Mouse (Mus musculus) CH12.LX (cell line): ENCODE results near the gene Eif2b4. TPM values are rescaled to one million over a fixed set of nuclear protein-coding genes. Genes with fewer than 3 reads are reported as not detected.

Source experiments
- DNase-seq: peaks from one replicate; pipeline ENCODE4 v3.0.0-alpha.2; 2013; ENCODE audit errors: extremely low read depth
- H3K27ac ChIP-seq: 2 replicates; pipeline ENCODE4 v1.5.1; 2012; ENCODE audit warnings: low read depth, mild to moderate bottlenecking, control low read depth, moderate library complexity; ENCODE audit not compliant: insufficient read depth
- H3K27me3 ChIP-seq: replicated peaks from 2 replicates; pipeline ENCODE3; 2012; ENCODE audit warnings: inconsistent platforms
- H3K36me3 ChIP-seq, 2 experiments: replicated peaks in 1 of 2; 2 replicates each; pipeline versions ENCODE3 to v1.6.1; 2012; ENCODE audit warnings: inconsistent platforms in 1 of 2, low read length in 1 of 2, mild to moderate bottlenecking in 1 of 2, mixed read lengths in 1 of 2, moderate library complexity in 1 of 2; ENCODE audit not compliant: control insufficient read depth in 1 of 2, insufficient read depth in 1 of 2
- H3K4me1 ChIP-seq, 2 experiments: 2 replicates each; pipeline ENCODE4 v1.6.1; 2012; ENCODE audit warnings: inconsistent platforms in 1 of 2, moderate library complexity in 1 of 2; ENCODE audit not compliant: insufficient read depth in 2 of 2, control insufficient read depth in 1 of 2
- H3K4me2 ChIP-seq: 2 replicates; pipeline ENCODE4 v1.6.1; 2012; ENCODE audit warnings: low read depth, mild to moderate bottlenecking, control low read depth; ENCODE audit not compliant: poor library complexity, insufficient read depth, severe bottlenecking
- H3K4me3 ChIP-seq, 3 experiments: fragments of 150-350 bp in 1 of 3; sonication (generic) in 1 of 3; replicated peaks in 1 of 3; 2 replicates each; pipeline versions ENCODE3 to v1.5.1; 2011 to 2012; ENCODE audit warnings: low read depth in 2 of 3, low read length in 2 of 3, mild to moderate bottlenecking in 2 of 3, moderate library complexity in 2 of 3, control low read depth in 1 of 3, improper control_type of control experiment in 1 of 3, inconsistent platforms in 1 of 3, mixed read lengths in 1 of 3; ENCODE audit not compliant: poor library complexity in 1 of 3
- H3K79me2 ChIP-seq: replicated peaks from 2 replicates; pipeline ENCODE4 v1.6.1; 2012; ENCODE audit warnings: mild to moderate bottlenecking, moderate library complexity; ENCODE audit not compliant: control insufficient read depth, poor library complexity, insufficient read depth, severe bottlenecking; ENCODE audit errors: extremely low read depth
- H3K9ac ChIP-seq: 2 replicates; pipeline ENCODE4 v1.6.1; 2012; ENCODE audit warnings: low read depth, mild to moderate bottlenecking, control low read depth, moderate library complexity; ENCODE audit not compliant: insufficient read depth
- H3K9me3 ChIP-seq: replicated peaks from 2 replicates; pipeline ENCODE3; 2012; ENCODE audit warnings: low read length, inconsistent platforms, mixed read lengths
- BHLHE40 ChIP-seq: IDR thresholded peaks from 2 replicates; pipeline ENCODE4 v1.6.1; 2011; ENCODE audit warnings: mild to moderate bottlenecking, low read depth, low read length, improper control_type of control experiment
- CHD1 ChIP-seq: IDR thresholded peaks from 2 replicates; pipeline ENCODE4 v1.6.1; 2012; ENCODE audit warnings: low read depth, low read length, improper control_type of control experiment, inconsistent platforms
- CHD2 ChIP-seq: IDR thresholded peaks from 2 replicates; pipeline ENCODE4 v1.6.1; 2011; ENCODE audit warnings: low read length, improper control_type of control experiment
- CTCF ChIP-seq, 2 experiments: IDR thresholded peaks in 1 of 2; conservative IDR thresholded peaks in 1 of 2; 2 replicates each; pipeline ENCODE4 v1.5.1; 2011 to 2012; ENCODE audit warnings: low read depth in 2 of 2, low read length in 2 of 2, improper control_type of control experiment in 1 of 2, inconsistent platforms in 1 of 2, mild to moderate bottlenecking in 1 of 2, moderate library complexity in 1 of 2
- E2F4 ChIP-seq: IDR thresholded peaks from 2 replicates; pipeline ENCODE4 v1.6.1; 2011; ENCODE audit warnings: low read depth, low read length, improper control_type of control experiment; ENCODE audit not compliant: insufficient replicate concordance
- ELF1 ChIP-seq: IDR thresholded peaks from 2 replicates; pipeline ENCODE4 v1.6.1; 2014; ENCODE audit warnings: low read depth, mild to moderate bottlenecking, inconsistent platforms, low read length, improper control_type of control experiment
- GABPA ChIP-seq: IDR thresholded peaks from 2 replicates; pipeline ENCODE4 v1.6.1; 2012; ENCODE audit warnings: low read depth, low read length, improper control_type of control experiment, inconsistent platforms; ENCODE audit not compliant: insufficient replicate concordance
- HCFC1 ChIP-seq: IDR thresholded peaks from 2 replicates; pipeline ENCODE4 v1.6.1; 2012; ENCODE audit warnings: low read depth, mild to moderate bottlenecking, inconsistent platforms, low read length, improper control_type of control experiment
- JUN ChIP-seq: IDR thresholded peaks from 2 replicates; pipeline ENCODE4 v1.6.1; 2011; ENCODE audit warnings: low read depth, mild to moderate bottlenecking, low read length, improper control_type of control experiment, moderate library complexity; ENCODE audit not compliant: insufficient read depth
- JUND ChIP-seq: conservative IDR thresholded peaks from 2 replicates; pipeline ENCODE4 v1.6.1; 2011; ENCODE audit warnings: low read depth, low read length, improper control_type of control experiment
- KAT2A ChIP-seq: IDR thresholded peaks from 2 replicates; pipeline ENCODE4 v1.6.1; 2012; ENCODE audit warnings: low read length, improper control_type of control experiment, inconsistent platforms; ENCODE audit not compliant: insufficient replicate concordance
- MAFK ChIP-seq: IDR thresholded peaks from 2 replicates; pipeline ENCODE4 v1.6.1; 2011; ENCODE audit warnings: low read length, improper control_type of control experiment; ENCODE audit not compliant: insufficient replicate concordance
- MAX ChIP-seq: IDR thresholded peaks from 2 replicates; pipeline ENCODE4 v1.6.1; 2011; ENCODE audit warnings: low read length, improper control_type of control experiment
- MAZ ChIP-seq: IDR thresholded peaks from 2 replicates; pipeline ENCODE4 v1.6.1; 2012; ENCODE audit warnings: low read depth, mild to moderate bottlenecking, inconsistent platforms, low read length, improper control_type of control experiment, moderate library complexity
- MEF2A ChIP-seq: IDR thresholded peaks from 2 replicates; pipeline ENCODE4 v1.6.1; 2014; ENCODE audit warnings: low read depth, mild to moderate bottlenecking, inconsistent platforms, low read length, improper control_type of control experiment, borderline replicate concordance
- MXI1 ChIP-seq: IDR thresholded peaks from 2 replicates; pipeline ENCODE4 v1.6.1; 2011; ENCODE audit warnings: mild to moderate bottlenecking, low read depth, low read length, improper control_type of control experiment
- MYC ChIP-seq: IDR thresholded peaks from 2 replicates; pipeline ENCODE4 v1.6.1; 2011; ENCODE audit warnings: low read depth, mild to moderate bottlenecking, improper control_type of control experiment, low read length
- NELFE ChIP-seq: IDR thresholded peaks from 2 replicates; pipeline ENCODE4 v1.6.1; 2011; ENCODE audit warnings: low read depth, low read length, improper control_type of control experiment
- NRF1 ChIP-seq: IDR thresholded peaks from 2 replicates; pipeline ENCODE4 v1.6.1; 2014; ENCODE audit warnings: low read depth, mild to moderate bottlenecking, inconsistent platforms, low read length, improper control_type of control experiment, moderate library complexity
- PAX5 ChIP-seq: IDR thresholded peaks from 2 replicates; pipeline ENCODE4 v1.6.1; 2012; ENCODE audit warnings: low read length, inconsistent platforms, mixed read lengths
- POLR2A ChIP-seq: IDR thresholded peaks from 2 replicates; pipeline ENCODE4 v1.6.1; 2011; ENCODE audit warnings: low read depth, mild to moderate bottlenecking, improper control_type of control experiment, low read length
- POLR2AphosphoS2 ChIP-seq: IDR thresholded peaks from 2 replicates; pipeline ENCODE4 v1.6.1; 2011; ENCODE audit warnings: low read depth, low read length, improper control_type of control experiment
- RAD21 ChIP-seq: IDR thresholded peaks from 2 replicates; pipeline ENCODE4 v1.6.1; 2011; ENCODE audit warnings: low read depth, mild to moderate bottlenecking, low read length, improper control_type of control experiment, moderate library complexity
- RCOR1 ChIP-seq: conservative IDR thresholded peaks from 2 replicates; pipeline ENCODE4 v1.6.1; 2012; ENCODE audit warnings: low read depth, mild to moderate bottlenecking, inconsistent platforms, low read length, improper control_type of control experiment
- SIN3A ChIP-seq: IDR thresholded peaks from 2 replicates; pipeline ENCODE4 v1.6.1; 2012; ENCODE audit warnings: low read length, improper control_type of control experiment, inconsistent platforms
- TBP ChIP-seq: conservative IDR thresholded peaks from 2 replicates; pipeline ENCODE4 v1.6.1; 2011; ENCODE audit warnings: low read depth, low read length, improper control_type of control experiment
- TCF12 ChIP-seq: IDR thresholded peaks from 2 replicates; pipeline ENCODE4 v1.6.1; 2014; ENCODE audit warnings: low read depth, mild to moderate bottlenecking, inconsistent platforms, low read length, improper control_type of control experiment
- USF1 ChIP-seq: IDR thresholded peaks from 2 replicates; pipeline ENCODE4 v1.6.1; 2014; ENCODE audit warnings: low read depth, mild to moderate bottlenecking, inconsistent platforms, low read length, improper control_type of control experiment
- USF2 ChIP-seq: conservative IDR thresholded peaks from 2 replicates; pipeline ENCODE4 v1.6.1; 2011; ENCODE audit warnings: low read depth, low read length, improper control_type of control experiment
- ZKSCAN1 ChIP-seq: IDR thresholded peaks from 2 replicates; pipeline ENCODE4 v1.6.1; 2012; ENCODE audit warnings: low read depth, inconsistent platforms, low read length, improper control_type of control experiment, borderline replicate concordance
- ZMIZ1 ChIP-seq: IDR thresholded peaks from 2 replicates; pipeline ENCODE4 v1.6.1; 2012; ENCODE audit warnings: low read depth, mild to moderate bottlenecking, inconsistent platforms, low read length, improper control_type of control experiment
- ZNF384 ChIP-seq: IDR thresholded peaks from 2 replicates; pipeline ENCODE4 v1.6.1; 2012; ENCODE audit warnings: low read depth, low read length, improper control_type of control experiment, inconsistent platforms
- dilution Hi-C: fragments of 300-500 bp; cut with MboI; formaldehyde crosslinking; loops from 2 replicates; pipeline ENCODE4 v1.14.3; 2020; ENCODE audit warnings: low sequenced_read_pairs; ENCODE audit not compliant: extremely low pct_unique_long_range_greater_than_20kb, extremely low pct_ligation_motif_present
- in situ Hi-C: fragments of 300-500 bp; cut with MboI; formaldehyde crosslinking; loops from 3 replicates; pipeline ENCODE4 v1.14.3; 2019; ENCODE audit warnings: low sequenced_read_pairs, low pct_ligation_motif_present, low pct_unique_long_range_greater_than_20kb, mixed read lengths
- polyA plus RNA-seq: library from polyadenylated mRNA; unstranded; fragments of >175 nt; gene quantifications from 2 replicates; pipeline ENCODE4 v1.2.1, GENCODE M21; 2012; ENCODE audit warnings: low read depth; ENCODE audit not compliant: insufficient read length
- total RNA-seq, 2 experiments: library from RNA; depleted of rRNA; stranded (reverse); fragments of 300-350 nt in 1 of 2; fragments of >200 nt in 1 of 2; gene quantifications; 2 replicates each; pipeline ENCODE4 v1.2.3; 2012 to 2014

Eif2b4 gene
- total and polyA plus RNA-seq, 3 experiments, result 26.8 to 99.5 (median 56.8) TPM

DNA sequence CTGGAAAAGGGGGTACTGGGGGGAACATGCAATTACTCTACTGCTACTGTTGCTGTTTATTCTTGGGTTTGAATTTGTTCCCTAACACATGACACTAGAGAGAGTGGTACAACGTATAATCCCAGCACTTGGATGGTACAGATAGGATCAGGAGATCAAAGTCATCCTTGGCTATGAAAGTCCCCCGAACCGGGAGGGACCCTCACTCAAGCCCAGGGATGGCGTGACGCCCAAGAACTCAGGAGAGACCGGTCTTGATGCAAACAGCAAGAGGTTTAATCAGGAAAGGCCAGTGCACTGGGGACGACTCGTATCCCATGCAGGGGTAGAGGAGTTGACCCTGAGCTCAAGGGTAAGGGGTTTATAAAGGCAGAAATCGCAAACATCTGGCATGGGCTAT, 29.5 kb upstream of the Eif2b4 start:
- H3K27ac ChIP-seq, result no peak overlapping the region
- H3K4me1 ChIP-seq, result peaks cover 0 to 7% of the 10 kb centered on the region in 2 experiments; a peak in 2 of 4 replicates
- H3K27me3 ChIP-seq, result no peaks in the 10 kb centered on the region
- dilution Hi-C loops, result no loop called here
- H3K36me3 ChIP-seq, result no peaks in the 10 kb centered on the region
- TF ChIP-seq MAZ (no peak), POLR2AphosphoS2 (no peak), TBP (no peak), HCFC1 (no peak), RCOR1 (no peak), MYC (no peak), USF1 (no peak)
- peaks cover 24% of the 10 kb centered on the region for H3K79me2 ChIP-seq
- DNase-seq, result no peak
- H3K9me3 ChIP-seq, result no peaks in the 10 kb centered on the region
- in situ Hi-C loops, result no loop called here
- no peak overlapping the region for H3K9ac ChIP-seq
- H3K4me2 ChIP-seq, result no peak overlapping the region
- H3K4me3 ChIP-seq, result no peak overlapping the region

DNA sequence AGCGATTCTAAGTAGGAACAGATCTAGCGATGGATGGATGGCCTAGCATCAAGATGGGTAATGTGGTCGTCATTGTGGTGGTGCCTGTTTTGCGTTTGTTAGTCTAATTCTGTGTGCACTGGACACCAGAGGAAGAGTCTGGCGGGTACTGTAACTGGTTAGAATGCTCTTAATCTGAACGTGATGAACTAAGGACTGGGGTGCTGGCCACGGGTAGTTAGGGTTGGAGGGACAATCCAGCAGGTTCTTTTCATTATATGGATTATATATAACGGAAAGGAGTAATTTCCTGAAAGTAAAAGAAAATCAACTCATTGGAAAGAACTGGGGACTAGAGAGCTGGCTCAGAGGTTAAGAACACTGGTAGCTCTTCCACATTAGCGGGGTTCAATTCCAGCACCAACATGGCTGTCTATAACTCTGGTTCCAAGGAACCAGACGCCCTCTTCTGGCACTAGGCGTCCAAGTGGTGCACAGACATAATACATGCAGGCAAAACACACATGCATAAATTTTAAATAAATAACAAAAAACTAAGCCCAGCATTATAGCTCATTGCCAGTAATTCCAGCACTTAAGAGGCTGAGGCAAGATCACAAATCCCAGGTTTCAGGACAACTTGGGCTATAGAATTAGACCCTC, 28.2 kb upstream of the Eif2b4 start:
- H3K4me3 ChIP-seq, result peak overlapping the region; percentile 64 to 93 (median 93)
- TF ChIP-seq KAT2A (no peak), CTCF (conservative IDR thresholded peaks at IDR 0.05 in 1 of 2, IDR thresholded peaks at IDR 0.05 in 1 of 2; ENCODE audit: low read depth in 2 of 2, low read length in 2 of 2) (peak in 1 of 2 experiments; percentile 82; a peak in 2 of 4 replicates), MAX (no peak; the same call in 1 of the 2 replicates), RCOR1 (no peak), BHLHE40 (no peak; the same call in 1 of the 2 replicates), GABPA (no peak), POLR2A (no peak), MAZ (peak; percentile 37; the same call in 1 of the 2 replicates), ELF1 (peak; percentile 11; the same call in 1 of the 2 replicates), NELFE (peak; percentile 51; the same call in 1 of the 2 replicates), USF2 (no peak), PAX5 (no peak), ZNF384 (peak; percentile 58), E2F4 (no peak), NRF1 (peak; percentile 37), USF1 (no peak), MAFK (no peak), RAD21 (peak; percentile 59), CHD1 (peak; percentile 78), SIN3A (peak; percentile 61), JUN (no peak), MYC (peak; percentile 85), MEF2A (no peak), MXI1 (no peak; the same call in 1 of the 2 replicates), TCF12 (peak; percentile 46), CHD2 (no peak), JUND (no peak), ZMIZ1 (0 out of 2 replicates have a peak, but pooled peaks have one; percentile 55), ZKSCAN1 (no peak)

More for the DNA sequence above, 28.2 kb upstream of the Eif2b4 start:
- Histone ChIP-seq H3K27ac (peak overlapping the region; percentile 26), H3K4me1 (peaks cover 0 to 13% of the 10 kb centered on the region in 2 experiments; a peak in 2 of 4 replicates), H3K4me2 (peak overlapping the region; percentile 24), H3K79me2 (peaks cover 36% of the 10 kb centered on the region), H3K9me3 (no peaks in the 10 kb centered on the region), H3K36me3 (peaks cover 0 to 4% of the 10 kb centered on the region in 2 experiments), H3K27me3 (no peaks in the 10 kb centered on the region), H3K9ac (peak overlapping the region; percentile 87)
- in situ Hi-C loops, result no loop called here
- dilution Hi-C loops, result no loop called here
- peak; percentile 85 for DNase-seq
